Mouse (Mus musculus) adrenal gland, adult (tissue): ENCODE measurements around the gene Apold1.

Experiments
- DNase-seq, 2 experiments: peaks; one replicate each; pipeline ENCODE4 v3.0.0; 2022 to 2023; ENCODE audit warnings: low spot score in 1 of 2; ENCODE audit not compliant: inconsistent age in 2 of 2

Gene Apold1

DNA sequence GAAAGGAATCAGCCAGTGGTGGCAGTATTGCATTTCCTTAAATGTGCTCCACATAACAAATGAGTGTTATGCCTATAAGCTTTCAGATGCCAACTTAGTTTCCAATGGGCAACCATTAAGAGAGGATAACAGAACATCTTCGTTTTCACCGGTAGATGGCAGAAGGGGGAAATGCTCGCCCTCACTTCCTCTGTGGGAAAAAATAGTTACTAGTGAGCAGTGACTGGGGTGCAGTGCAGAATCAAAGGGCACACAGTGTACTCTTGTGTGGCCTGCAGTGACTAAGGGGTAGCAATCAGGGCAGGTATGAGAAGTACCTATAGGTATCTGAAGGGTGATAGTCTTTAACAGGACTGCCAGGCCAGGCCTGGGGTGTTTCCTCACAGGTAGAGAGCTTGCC is 44.7 kb downstream of the Apold1 start:
- DNase-seq, result peak; percentile 19 to 73

DNA sequence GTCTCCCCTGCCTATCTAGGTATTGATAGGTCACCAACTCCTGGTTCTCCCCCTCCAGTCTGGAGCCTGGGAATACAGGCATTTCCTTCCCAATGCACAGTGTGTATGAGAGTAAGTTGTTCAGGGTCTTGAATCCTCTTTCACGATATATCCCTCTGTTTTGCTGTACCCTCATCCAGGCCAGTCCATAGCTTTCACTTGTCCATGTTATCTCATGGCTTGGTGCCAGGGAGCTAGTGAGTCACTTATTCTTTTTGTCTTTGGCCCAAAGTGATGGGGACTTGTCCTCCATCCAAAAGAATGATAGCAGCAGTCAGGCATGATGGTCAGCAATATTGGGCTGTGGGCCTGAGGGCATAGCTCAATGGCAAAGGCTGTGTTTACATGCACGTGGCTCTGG is 45.2 kb downstream of the Apold1 start:
- DNase-seq, result peak; percentile 47 to 77

DNA sequence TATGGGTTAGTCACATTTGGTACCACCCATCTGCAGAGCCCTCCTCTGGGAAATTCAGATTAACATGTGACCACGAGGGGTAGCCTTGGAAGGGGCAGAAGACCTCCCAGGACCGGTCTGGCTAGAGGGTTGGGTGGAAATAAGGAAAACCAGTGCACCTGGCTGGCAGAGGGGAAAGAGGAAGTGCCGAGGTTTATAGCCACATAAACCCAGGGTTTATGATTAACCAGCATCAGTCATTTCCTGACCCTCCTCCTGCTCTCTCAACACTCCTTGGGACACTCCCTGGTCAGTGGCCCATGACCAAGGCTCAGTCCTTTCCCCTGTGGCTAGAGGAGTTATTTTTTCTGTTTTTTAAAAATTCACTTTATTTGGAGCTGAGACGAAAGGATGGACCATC is 47.7 kb downstream of the Apold1 start:
- no peak for DNase-seq
